Mouse (Mus musculus) induced T-regulatory cell, adult 2 months (primary cell): Measurements from ENCODE around the gene Vps35l.

Experiments
- DNase-seq: peaks from one replicate; pipeline ENCODE4 v3.0.0-alpha.2; 2012; ENCODE audit warnings: low read depth

Vps35l gene

DNA sequence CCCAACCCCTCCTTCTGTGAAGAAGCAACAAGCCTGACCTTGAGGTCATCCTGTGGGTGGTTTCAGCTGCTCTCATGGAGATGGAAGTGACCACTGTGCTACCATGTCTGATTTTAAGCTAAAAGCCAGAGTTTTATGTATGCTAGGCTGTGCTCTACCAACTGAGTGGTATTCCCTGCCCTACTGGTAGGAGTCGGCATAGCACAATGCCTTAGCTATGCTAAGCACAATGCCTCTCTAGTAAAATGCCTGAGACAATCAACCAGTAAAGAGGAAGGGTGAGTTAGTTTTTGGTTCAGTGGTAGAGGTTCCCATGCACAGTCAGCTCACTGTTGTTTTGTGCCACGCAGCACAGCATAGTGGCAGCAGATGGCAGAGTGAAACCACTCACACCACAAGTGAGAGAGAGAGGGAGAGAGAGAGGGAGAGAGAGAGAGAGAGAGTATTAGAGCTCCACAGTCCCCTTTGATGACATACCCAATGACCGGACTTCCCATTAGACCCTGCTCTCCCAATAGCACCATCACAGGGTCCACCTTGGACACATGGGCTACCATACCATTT is 139.5 kb downstream of the Vps35l start:
- DNase-seq = no peak

DNA sequence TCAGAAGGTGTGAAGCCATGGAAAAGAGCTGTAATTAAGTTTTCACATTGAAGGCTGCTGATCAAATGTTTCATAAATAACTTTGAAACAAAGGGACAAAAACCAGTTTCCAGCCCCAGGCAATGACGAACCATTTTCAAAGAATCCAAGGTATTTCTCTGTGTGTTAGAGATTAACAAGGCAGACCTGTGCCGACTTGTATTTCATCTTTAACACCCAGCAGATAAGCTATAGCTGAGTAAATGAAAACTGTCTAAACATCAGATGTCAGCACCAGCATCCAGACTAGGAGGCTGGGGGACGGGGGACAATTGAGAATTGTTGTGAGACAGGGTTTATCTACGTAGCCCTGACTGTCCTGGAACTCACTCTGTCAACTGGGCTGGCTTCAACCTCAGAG is 143.9 kb downstream of the Vps35l start:
- no peak for DNase-seq

DNA sequence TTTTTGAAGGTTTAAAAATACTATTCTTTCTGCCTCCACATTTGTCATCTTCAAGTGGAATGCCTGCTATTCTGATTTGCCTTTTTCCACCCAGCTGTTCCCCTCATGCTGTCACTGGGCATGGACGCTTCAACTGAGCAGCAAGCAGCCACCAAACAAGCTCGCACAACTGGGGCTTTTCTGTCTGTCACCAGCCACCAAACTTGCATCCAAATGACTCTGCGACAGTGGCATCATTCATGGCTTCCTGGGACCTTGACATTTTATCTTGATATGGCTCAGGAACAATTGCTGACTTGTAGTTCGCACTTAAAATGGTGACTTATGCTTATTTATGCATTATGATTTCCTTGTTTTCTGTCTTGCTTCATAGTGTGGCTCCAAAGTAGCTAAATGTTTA is 144.9 kb downstream of the Vps35l start:
- DNase-seq = no peak

DNA sequence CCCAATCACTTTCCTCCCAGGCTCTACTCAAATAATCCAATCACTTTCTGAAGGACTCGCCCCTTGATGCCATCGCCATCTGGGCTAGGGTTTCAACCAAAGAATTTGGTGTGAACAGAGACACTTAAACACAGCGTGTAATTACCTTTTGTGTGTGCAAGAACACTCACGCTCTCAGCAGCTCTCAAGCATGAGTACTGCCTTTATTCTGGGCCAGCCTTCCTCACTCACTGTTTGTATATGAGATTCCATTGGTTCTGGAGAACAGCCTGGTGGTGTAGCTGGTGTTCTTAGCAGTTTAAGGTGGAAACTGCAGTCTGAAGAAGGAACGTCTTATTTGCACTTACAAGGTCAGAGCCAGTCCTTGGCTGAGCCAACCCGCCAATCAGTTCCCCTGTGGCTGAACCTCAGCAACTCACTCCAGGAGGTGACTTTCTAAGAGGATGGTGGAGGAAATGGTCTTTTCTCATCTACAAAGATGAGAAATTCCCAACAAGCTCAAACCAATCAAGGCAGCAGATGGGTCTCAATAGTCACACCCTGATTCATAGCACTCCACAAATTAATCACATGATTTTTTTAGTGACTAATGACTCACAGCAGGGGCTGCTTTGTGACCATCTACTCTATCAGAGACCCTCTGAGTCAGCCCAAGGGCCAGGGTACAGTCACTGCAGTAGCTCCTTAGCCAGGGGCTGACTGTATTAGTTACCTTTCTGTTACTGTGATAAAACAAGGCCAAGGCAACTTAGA is 147.5 kb downstream of the Vps35l start:
- DNase-seq = no peak

DNA sequence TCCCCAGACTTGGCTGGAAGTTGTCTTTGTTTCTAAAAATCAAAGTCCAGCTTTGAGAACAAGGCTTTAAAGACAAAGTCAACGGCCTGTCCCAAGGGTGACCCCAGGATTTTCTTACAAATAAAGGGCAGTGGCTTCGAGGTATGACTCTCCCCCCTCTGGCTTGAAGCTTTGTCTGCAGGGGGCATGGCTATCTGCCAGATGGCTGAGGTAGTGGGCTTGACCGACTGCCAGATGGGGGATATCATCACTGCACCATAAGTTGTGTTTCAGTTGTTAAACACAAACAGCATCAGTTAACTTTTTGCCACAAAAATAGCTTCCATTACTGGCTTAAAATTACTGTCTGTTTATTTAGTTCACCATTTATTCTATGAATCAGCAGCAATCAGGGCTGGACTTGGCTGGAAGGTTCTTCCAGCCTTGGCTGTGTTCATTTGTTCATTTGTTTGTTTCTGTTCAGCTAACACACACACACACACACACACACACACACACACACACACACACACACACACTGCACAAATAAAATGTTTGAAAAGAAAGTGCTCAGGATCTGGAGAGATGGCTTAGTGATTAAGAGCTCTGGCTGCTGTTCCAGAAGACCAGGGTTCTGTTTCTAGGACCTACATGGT is 149.1 kb downstream of the Vps35l start:
- DNase-seq = no peak
